Mouse (Mus musculus) hindbrain, embryonic 13.5 days (tissue): ENCODE measurements at regions not wholly inside any gene's neighbourhood (a gene's known extent, or its start where the extent isn't known, plus 50 kb on each side); places are given as distances from the start of the nearest gene placed in this dataset.

ENCODE experiments used
- ATAC-seq: fragments of 200-750 bp; cut with Nextera tagmentation; 2 replicates; pipeline ENCODE4 v1.8.0; 2017; ENCODE audit warnings: moderate TSS enrichment; ENCODE audit not compliant: low FRiP score
- H3K27ac ChIP-seq: fragments of 300-500 bp; sonication (generic); 2 replicates; pipeline ENCODE4 v1.5.1; 2015; ENCODE audit warnings: inconsistent platforms, mild to moderate bottlenecking, moderate library complexity
- H3K27me3 ChIP-seq: fragments of 300-500 bp; sonication (generic); 2 replicates; pipeline ENCODE4 v1.6.1; 2015; ENCODE audit warnings: mild to moderate bottlenecking, inconsistent platforms
- H3K36me3 ChIP-seq: fragments of 300-500 bp; sonication (generic); 2 replicates; pipeline ENCODE4 v1.6.1; 2015; ENCODE audit warnings: mild to moderate bottlenecking, inconsistent platforms
- H3K4me1 ChIP-seq: fragments of 300-500 bp; sonication (generic); replicated peaks from 2 replicates; pipeline ENCODE4 v1.6.1; 2015; ENCODE audit warnings: inconsistent platforms
- H3K4me2 ChIP-seq: fragments of 300-500 bp; sonication (generic); 2 replicates; pipeline ENCODE4 v1.6.1; 2015; ENCODE audit warnings: inconsistent platforms, mild to moderate bottlenecking, moderate library complexity
- H3K4me3 ChIP-seq: fragments of 300-500 bp; sonication (generic); 2 replicates; pipeline ENCODE4 v1.5.1; 2015; ENCODE audit warnings: mild to moderate bottlenecking, inconsistent platforms
- H3K9ac ChIP-seq: fragments of 300-500 bp; sonication (generic); 2 replicates; pipeline ENCODE4 v1.6.1; 2015; ENCODE audit warnings: mild to moderate bottlenecking, inconsistent platforms
- H3K9me3 ChIP-seq: fragments of 300-500 bp; sonication (generic); 2 replicates; pipeline ENCODE4 v1.6.1; 2016; ENCODE audit warnings: inconsistent platforms
- WGBS: fragments of 180-500 bp; shearing (Covaris S2); methylation state at CpG from one replicate; pipeline ENCODE4 v1.1.7; 2015; 5-methylcytosine and 5-hydroxymethylcytosine counted together

- 44% methylated on average over 5 of the region's 5 CpGs for WGBS
- Histone ChIP-seq H3K9me3 (no peaks in the 10 kb centered on the region), H3K4me2 (no peak overlapping the region), H3K4me3 (no peak overlapping the region), H3K27me3 (no peaks in the 10 kb centered on the region), H3K36me3 (no peaks in the 10 kb centered on the region), H3K4me1 (no peaks in the 10 kb centered on the region; the same call in 1 of the 2 replicates), H3K9ac (no peak overlapping the region), H3K27ac (no peak overlapping the region)
- no peak; the same call in 1 of the 2 replicates for ATAC-seq
Measured at GRCm38 (mm10) chr7:74107176-74107928, 93.9 kb upstream of the St8sia2 start.

- WGBS: 51% methylated on average over 3 of the region's 3 CpGs
- Histone ChIP-seq H3K4me1 (no peaks in the 10 kb centered on the region), H3K36me3 (no peaks in the 10 kb centered on the region)
Measured at GRCm38 (mm10) chr7:74091402-74092025, 78.0 kb upstream of the St8sia2 start.

GRCm38 (mm10) chr7:74080846-74081235, 67.4 kb upstream of the St8sia2 start:
- ATAC-seq: no peak
- Histone ChIP-seq H3K36me3 (no peaks in the 10 kb centered on the region), H3K27ac (no peak overlapping the region), H3K9me3 (no peaks in the 10 kb centered on the region), H3K4me1 (peaks cover 8% of the 10 kb centered on the region; the same call in 1 of the 2 replicates), H3K4me3 (no peak overlapping the region), H3K4me2 (no peak overlapping the region), H3K27me3 (no peaks in the 10 kb centered on the region), H3K9ac (no peak overlapping the region)
- 84% methylated on average over 4 of the region's 4 CpGs for WGBS

More at GRCm38 (mm10) chr7:74091402-74092025, 78.0 kb upstream of the St8sia2 start:
- Histone ChIP-seq H3K4me2 (no peak overlapping the region), H3K27ac (no peak overlapping the region), H3K27me3 (no peaks in the 10 kb centered on the region), H3K4me3 (no peak overlapping the region), H3K9ac (no peak overlapping the region), H3K9me3 (peaks cover 9% of the 10 kb centered on the region)
- ATAC-seq: no peak

GRCm38 (mm10) chr7:74080079-74080845, 66.8 kb upstream of the St8sia2 start:
- Histone ChIP-seq H3K36me3 (no peaks in the 10 kb centered on the region), H3K27ac (peak overlapping the region; percentile 40; the same call in 1 of the 2 replicates), H3K4me1 (peaks cover 8% of the 10 kb centered on the region; the same call in 1 of the 2 replicates), H3K27me3 (no peaks in the 10 kb centered on the region), H3K4me3 (no peak overlapping the region), H3K9ac (no peak overlapping the region), H3K9me3 (no peaks in the 10 kb centered on the region), H3K4me2 (no peak overlapping the region)
- no peak for ATAC-seq
- 80% methylated on average over 9 of the region's 9 CpGs for WGBS

DNA sequence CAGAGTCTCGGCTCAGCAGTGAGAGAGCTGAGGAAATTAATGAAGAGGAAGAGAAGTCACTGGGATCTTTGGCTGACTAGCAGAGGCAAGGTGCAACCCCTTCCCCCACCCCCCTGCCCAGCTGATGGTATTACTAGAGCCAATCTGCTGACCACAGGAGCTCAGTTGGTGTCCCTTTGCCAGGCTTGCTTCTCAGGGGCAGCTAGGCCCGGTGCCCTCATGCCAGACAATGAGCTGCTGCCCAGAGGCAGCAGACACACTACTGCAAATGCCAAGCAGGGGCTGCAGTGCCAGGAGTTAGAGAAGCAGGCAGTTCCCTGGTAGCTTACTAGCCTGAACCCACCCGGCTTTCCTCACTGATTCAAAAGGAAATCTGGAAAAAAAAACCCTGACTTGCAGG, 59.1 kb upstream of the St8sia2 start:
- Histone ChIP-seq H3K27me3 (no peaks in the 10 kb centered on the region), H3K4me1 (peaks cover 6% of the 10 kb centered on the region; the same call in 1 of the 2 replicates), H3K27ac (no peak overlapping the region), H3K9me3 (no peaks in the 10 kb centered on the region), H3K36me3 (no peaks in the 10 kb centered on the region), H3K4me3 (no peak overlapping the region), H3K9ac (no peak overlapping the region), H3K4me2 (no peak overlapping the region)
- WGBS: 64% methylated on average over 3 of the region's 3 CpGs
- no peak for ATAC-seq

DNA sequence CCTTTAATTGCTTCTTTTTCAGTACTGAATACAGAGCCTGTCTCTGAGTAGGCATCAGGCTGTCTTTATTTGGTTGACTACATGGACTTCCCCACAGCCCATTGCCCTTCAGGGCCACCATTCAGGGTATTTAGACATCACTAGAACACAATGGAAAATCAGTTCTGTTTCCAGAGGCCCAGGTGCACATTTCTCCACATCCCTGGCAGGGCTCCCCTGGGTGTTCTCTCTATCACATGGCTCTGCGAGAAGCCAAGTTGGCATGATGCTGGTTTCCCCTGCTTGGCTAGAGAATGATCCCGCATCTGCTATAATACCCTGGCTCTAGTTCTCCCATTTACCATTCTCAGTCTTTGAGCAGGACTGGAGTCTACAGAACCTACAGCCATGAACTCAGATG, 57.3 kb upstream of the St8sia2 start:
- H3K9ac ChIP-seq: no peak overlapping the region
- peaks cover 6% of the 10 kb centered on the region; the same call in 1 of the 2 replicates for H3K4me1 ChIP-seq
- H3K4me3 ChIP-seq: no peak overlapping the region
- ATAC-seq: no peak
- no peak overlapping the region for H3K4me2 ChIP-seq
- no peaks in the 10 kb centered on the region for H3K9me3 ChIP-seq
- H3K27ac ChIP-seq: no peak overlapping the region
- no peaks in the 10 kb centered on the region for H3K27me3 ChIP-seq
- no peaks in the 10 kb centered on the region for H3K36me3 ChIP-seq
- 79% methylated on average over 2 of the region's 2 CpGs for WGBS

GRCm38 (mm10) chr7:74065449-74066099, 52.1 kb upstream of the St8sia2 start:
- Histone ChIP-seq H3K4me2 (no peak overlapping the region), H3K27ac (no peak overlapping the region), H3K4me1 (peaks cover 11% of the 10 kb centered on the region; the same call in 1 of the 2 replicates), H3K9me3 (no peaks in the 10 kb centered on the region), H3K27me3 (no peaks in the 10 kb centered on the region), H3K9ac (no peak overlapping the region), H3K4me3 (no peak overlapping the region), H3K36me3 (no peaks in the 10 kb centered on the region)
- ATAC-seq: no peak
- 55% methylated on average over 4 of the region's 4 CpGs for WGBS
